Mouse (Mus musculus) midbrain, postnatal 0 days (tissue): ENCODE measurements around the gene Ergic1. TPM values are rescaled to one million over a fixed set of nuclear protein-coding genes. Genes with fewer than 3 reads are reported as not detected.

Source experiments
- ATAC-seq: fragments of 200-750 bp; cut with Nextera tagmentation; 2 replicates; pipeline ENCODE4 v1.8.0; 2017; ENCODE audit warnings: moderate number of reproducible peaks, mild to moderate bottlenecking, moderate TSS enrichment, moderate library complexity; ENCODE audit not compliant: low FRiP score
- DNase-seq: peaks from one replicate; pipeline ENCODE4 v3.0.0-alpha.2; 2015; ENCODE audit warnings: low spot score
- H3K27ac ChIP-seq: fragments of 300-500 bp; sonication (generic); 2 replicates; pipeline ENCODE4 v1.5.1; 2014; ENCODE audit warnings: low read depth, mild to moderate bottlenecking, low read length, mixed read lengths
- H3K27me3 ChIP-seq: fragments of 300-500 bp; sonication (generic); 2 replicates; pipeline ENCODE4 v1.6.1; 2014; ENCODE audit warnings: low read length, control low read depth, mixed read lengths; ENCODE audit not compliant: insufficient read depth
- H3K36me3 ChIP-seq: fragments of 300-500 bp; sonication (generic); 2 replicates; pipeline ENCODE4 v1.6.1; 2014; ENCODE audit warnings: low read length, control low read depth, mixed read lengths; ENCODE audit not compliant: insufficient read depth
- H3K4me1 ChIP-seq: fragments of 300-500 bp; sonication (generic); 2 replicates; pipeline ENCODE4 v1.6.1; 2014; ENCODE audit warnings: mild to moderate bottlenecking, control low read depth, antibody characterized with exemption, low read length, mixed read lengths; ENCODE audit not compliant: insufficient read depth
- H3K4me2 ChIP-seq: fragments of 300-500 bp; sonication (generic); 2 replicates; pipeline ENCODE4 v1.6.1; 2014; ENCODE audit warnings: low read depth, mild to moderate bottlenecking, low read length, mixed read lengths; ENCODE audit not compliant: poor library complexity, severe bottlenecking
- H3K4me3 ChIP-seq: fragments of 300-500 bp; sonication (generic); 2 replicates; pipeline ENCODE4 v1.5.1; 2014; ENCODE audit warnings: low read depth, mild to moderate bottlenecking, low read length, moderate library complexity
- H3K9ac ChIP-seq: fragments of 300-500 bp; sonication (generic); replicated peaks from 2 replicates; pipeline ENCODE4 v1.6.1; 2014; ENCODE audit warnings: mild to moderate bottlenecking, low read length, moderate library complexity, mixed read lengths; ENCODE audit not compliant: poor library complexity, severe bottlenecking
- H3K9me3 ChIP-seq: fragments of 300-500 bp; sonication (generic); 2 replicates; pipeline ENCODE4 v1.6.1; 2016; ENCODE audit warnings: low read length, control low read depth
- CTCF ChIP-seq: IDR thresholded peaks from 2 replicates; pipeline ENCODE4 v1.5.1; 2016; ENCODE audit warnings: antibody characterized with exemption, mild to moderate bottlenecking
- WGBS: fragments of 180-500 bp; shearing (Covaris S2); extraction: QIAGEN DNeasy Blood & Tissue Kit; methylation state at CpG from one replicate; pipeline ENCODE4 v1.1.7; 2014; 5-methylcytosine and 5-hydroxymethylcytosine counted together
- polyA plus RNA-seq: library from polyadenylated mRNA; unstranded; fragments of >200 nt; fragmentation: Nextera tagmentation; extraction: Ambion mirVana; gene quantifications from 2 replicates; pipeline ENCODE4 v1.2.1, GENCODE M21; 2015
- total RNA-seq: library from RNA; depleted of rRNA; stranded (reverse); fragments of >200 nt; gene quantifications from 2 replicates; pipeline ENCODE4 v1.2.3, GENCODE M21; 2014

The Ergic1 gene
- total and polyA plus RNA-seq, 2 experiments from 2014 or later, result 99.6 to 216 TPM

GRCm38 (mm10) chr17:26576833-26577232 lies 15.5 kb downstream of the Ergic1 start:
- 81% methylated on average over 7 of the region's 7 CpGs for WGBS
- no peak for DNase-seq

GRCm38 (mm10) chr17:26577309-26577708 lies 16.0 kb downstream of the Ergic1 start:
- ATAC-seq, result no peak
- TF ChIP-seq CTCF, result no peak
- WGBS, result 83% methylated on average over 11 of the region's 11 CpGs

More at GRCm38 (mm10) chr17:26576833-26577232, 15.5 kb downstream of the Ergic1 start:
- H3K9me3 ChIP-seq, result no peaks in the 10 kb centered on the region
- no peak overlapping the region for H3K4me2 ChIP-seq
- TF ChIP-seq CTCF, result no peak
- no peaks in the 10 kb centered on the region for H3K4me1 ChIP-seq
- H3K27me3 ChIP-seq, result no peaks in the 10 kb centered on the region
- H3K36me3 ChIP-seq, result peaks cover 22% of the 10 kb centered on the region
- ATAC-seq, result no peak
- no peak overlapping the region for H3K27ac ChIP-seq
- H3K4me3 ChIP-seq, result no peak overlapping the region
- no peak overlapping the region for H3K9ac ChIP-seq

GRCm38 (mm10) chr17:26578162-26578561 lies 16.9 kb downstream of the Ergic1 start:
- Histone ChIP-seq H3K4me1 (no peaks in the 10 kb centered on the region), H3K27ac (no peak overlapping the region), H3K4me2 (no peak overlapping the region), H3K4me3 (no peak overlapping the region), H3K36me3 (peaks cover 16% of the 10 kb centered on the region), H3K27me3 (no peaks in the 10 kb centered on the region), H3K9ac (no peak overlapping the region), H3K9me3 (no peaks in the 10 kb centered on the region)
- TF ChIP-seq CTCF, result no peak
- 85% methylated on average over 7 of the region's 7 CpGs for WGBS
- DNase-seq (no peak), ATAC-seq (no peak)

More at GRCm38 (mm10) chr17:26577309-26577708, 16.0 kb downstream of the Ergic1 start:
- Histone ChIP-seq H3K36me3 (peaks cover 18% of the 10 kb centered on the region), H3K4me3 (no peak overlapping the region), H3K4me1 (no peaks in the 10 kb centered on the region), H3K9me3 (no peaks in the 10 kb centered on the region), H3K4me2 (no peak overlapping the region), H3K27me3 (no peaks in the 10 kb centered on the region), H3K9ac (no peak overlapping the region), H3K27ac (no peak overlapping the region)
- DNase-seq, result no peak

- H3K9me3 ChIP-seq, result no peaks in the 10 kb centered on the region
- no peak for TF ChIP-seq CTCF
- 94% methylated on average over 11 of the region's 11 CpGs for WGBS
- H3K9ac ChIP-seq, result no peak overlapping the region
- no peak for DNase-seq
- no peaks in the 10 kb centered on the region for H3K4me1 ChIP-seq
- H3K27ac ChIP-seq, result no peak overlapping the region
- no peak overlapping the region for H3K4me3 ChIP-seq
- no peaks in the 10 kb centered on the region for H3K27me3 ChIP-seq
- H3K4me2 ChIP-seq, result no peak overlapping the region
- ATAC-seq, result no peak
- peaks cover 16% of the 10 kb centered on the region for H3K36me3 ChIP-seq
Observed at GRCm38 (mm10) chr17:26578771-26579170, 17.5 kb downstream of the Ergic1 start.

GRCm38 (mm10) chr17:26579396-26579795 lies 18.1 kb downstream of the Ergic1 start:
- 92% methylated on average over 6 of the region's 6 CpGs for WGBS
- Histone ChIP-seq H3K4me2 (no peak overlapping the region), H3K9me3 (no peaks in the 10 kb centered on the region), H3K27me3 (no peaks in the 10 kb centered on the region), H3K36me3 (peaks cover 11% of the 10 kb centered on the region), H3K27ac (no peak overlapping the region), H3K4me3 (no peak overlapping the region), H3K9ac (no peak overlapping the region), H3K4me1 (no peaks in the 10 kb centered on the region)
- ATAC-seq (no peak), DNase-seq (no peak)
- no peak for TF ChIP-seq CTCF

GRCm38 (mm10) chr17:26580873-26581401 lies 19.6 kb downstream of the Ergic1 start:
- Histone ChIP-seq H3K36me3 (peaks cover 6% of the 10 kb centered on the region; the same call in 1 of the 2 replicates), H3K27me3 (no peaks in the 10 kb centered on the region), H3K9ac (no peak overlapping the region), H3K4me1 (no peaks in the 10 kb centered on the region), H3K4me3 (no peak overlapping the region), H3K9me3 (no peaks in the 10 kb centered on the region), H3K4me2 (no peak overlapping the region), H3K27ac (no peak overlapping the region)
- 98% methylated on average over 3 of the region's 3 CpGs for WGBS
- no peak for TF ChIP-seq CTCF
- ATAC-seq (no peak), DNase-seq (no peak)
